ENCODE assay signal across 12 mouse cellular contexts in genomic region chr5:134671335-134672197, GRCm38 (mm10). TPM values are rescaled to one million over a fixed set of nuclear protein-coding genes. Genes with fewer than 3 reads are reported as not detected.
A peak's percentile ranks its signal among the peaks of the same experiment; 100 is the strongest.
DNase-seq lines count a peak whose midpoint lies in the region; ATAC-seq and TF ChIP-seq lines count a peak whose summit lies in the region.
"Had no signal": no experiment of that assay in that cellular context is flagged by ENCODE, and none has a peak within 500 bp of the region (broad histone marks: within the 10 kb centered on the region; RNA-seq: fewer than 3 reads in every experiment).

No protein-coding gene starts in this region.

- ATAC-seq in stomach, embryonic 14.5 days (ENCODE audit: insufficient number of reproducible peaks, insufficient read depth, low FRiP score, low read depth): no peak
- no peak for ATAC-seq in stomach, postnatal 0 days (ENCODE audit: low FRiP score, low TSS enrichment)
- no peak for ATAC-seq in monocyte, adult 5-6 weeks (replicated peaks; ENCODE audit: insufficient number of reproducible peaks, low FRiP score, low TSS enrichment, poor library complexity, severe bottlenecking)

- no peak overlapping the region for H3K4me3 ChIP-seq in stomach, embryonic 14.5 days (ENCODE audit: low read depth, low read length)
- H3K4me3 ChIP-seq in stomach, postnatal 0 days (ENCODE audit: low read depth, low read length): no peak overlapping the region
- H3K4me3 ChIP-seq in midbrain, embryonic 10.5 days: no peak overlapping the region

- no peaks in the 10 kb centered on the region for H3K9me3 ChIP-seq in stomach, embryonic 14.5 days (ENCODE audit: control insufficient read depth, low read depth, low read length)
- no peaks in the 10 kb centered on the region for H3K9me3 ChIP-seq in stomach, postnatal 0 days (ENCODE audit: control insufficient read depth, low read length)
- H3K9me3 ChIP-seq in midbrain, embryonic 10.5 days (replicated peaks): no peaks in the 10 kb centered on the region

- no peak overlapping the region for H3K9ac ChIP-seq in stomach, embryonic 14.5 days (replicated peaks; ENCODE audit: low read depth, low read length)
- no peak overlapping the region for H3K9ac ChIP-seq in stomach, postnatal 0 days (ENCODE audit: low read length)

- peaks cover 18% of the 10 kb centered on the region for H3K36me3 ChIP-seq in stomach, embryonic 14.5 days (ENCODE audit: control insufficient read depth, insufficient read depth, low read length)
- H3K36me3 ChIP-seq in stomach, postnatal 0 days (ENCODE audit: control insufficient read depth, insufficient read depth, low read length): peaks cover 3% of the 10 kb centered on the region; the same call in 1 of the 2 replicates
- peaks cover 53% of the 10 kb centered on the region for H3K36me3 ChIP-seq in midbrain, embryonic 10.5 days

- no peak overlapping the region for H3K4me2 ChIP-seq in stomach, embryonic 14.5 days (replicated peaks; ENCODE audit: low read depth, low read length)
- no peak overlapping the region for H3K4me2 ChIP-seq in stomach, postnatal 0 days (replicated peaks; ENCODE audit: low read depth)

- H3K4me1 ChIP-seq in stomach, embryonic 14.5 days (ENCODE audit: control insufficient read depth, insufficient read depth, low read length): peaks cover 10% of the 10 kb centered on the region
- peaks cover 2% of the 10 kb centered on the region; the same call in 1 of the 2 replicates for H3K4me1 ChIP-seq in stomach, postnatal 0 days (replicated peaks; ENCODE audit: control insufficient read depth, insufficient read depth)
- peaks cover 37% of the 10 kb centered on the region for H3K4me1 ChIP-seq in midbrain, embryonic 10.5 days

- peak; percentile 11 for DNase-seq in gastrocnemius, adult 18-20 months (ENCODE audit: low spot score)
- no peak for DNase-seq in gastrocnemius, adult 8-10 months (ENCODE audit: low spot score in 2 of 2)
- no peak for DNase-seq in stomach, postnatal 0 days (ENCODE audit: low spot score)
- DNase-seq in midbrain, embryonic 10.5 days (ENCODE audit: low spot score): no peak
- no peak for DNase-seq in spleen, adult 12 weeks (ENCODE audit: low spot score)
- no peak for DNase-seq in right cerebral cortex, adult 2 months (ENCODE audit: low spot score in 2 of 2)
- DNase-seq: adrenal gland, postnatal 14 days; cerebellum, adult 8-10 months; heart, postnatal 4 days; thymus, postnatal 36 days had no signal

- 72% methylated on average over 17 of the region's 17 CpGs for WGBS in stomach, embryonic 14.5 days
- WGBS in stomach, postnatal 0 days: 64% methylated on average over 17 of the region's 17 CpGs
- WGBS in midbrain, embryonic 10.5 days: 79% methylated on average over 17 of the region's 17 CpGs

- no peak for TF ChIP-seq CTCF in stomach, postnatal 0 days (IDR thresholded peaks at IDR 0.05; ENCODE audit: low read depth)

- peak overlapping the region; percentile 7; the same call in 1 of the 2 replicates for H3K27ac ChIP-seq in stomach, embryonic 14.5 days (ENCODE audit: low read length)
- no peak overlapping the region; the same call in 1 of the 2 replicates for H3K27ac ChIP-seq in stomach, postnatal 0 days (replicated peaks)
- peak overlapping the region; percentile 71 for H3K27ac ChIP-seq in midbrain, embryonic 10.5 days (replicated peaks)

- TF ChIP-seq EP300 in stomach, postnatal 0 days (optimal IDR thresholded peaks at IDR 0.05): no peak

- H3K27me3 ChIP-seq in stomach, embryonic 14.5 days (ENCODE audit: control insufficient read depth, insufficient read depth, low read length): no peaks in the 10 kb centered on the region
- H3K27me3 ChIP-seq in stomach, postnatal 0 days (ENCODE audit: control insufficient read depth, insufficient read depth, low read length): no peaks in the 10 kb centered on the region
- no peaks in the 10 kb centered on the region for H3K27me3 ChIP-seq in midbrain, embryonic 10.5 days (ENCODE audit: low read depth, poor library complexity, severe bottlenecking)

RNA-seq across cellular contexts. Expression of gene Limk1, which starts 16.8 kb away (rescaled TPM):
- total RNA-seq in gastrocnemius, adult 18-20 months (2021): 1 to 10 TPM; 1.4 to 1.8 TPM
- 1 to 10 TPM in 2 of 4 experiments, under 1 TPM in 2; 0.92 to 1.5 (median 1.2) TPM for total RNA-seq in gastrocnemius, adult 8-10 months (2022)
- 7.1 and 7.6 TPM in 2 replicates for polyA plus RNA-seq in stomach, embryonic 14.5 days (2014; fragmentation: Nextera tagmentation; extraction: Ambion mirVana)
- 1.9 and 2.2 TPM in 2 replicates for polyA plus RNA-seq in stomach, postnatal 0 days (2015; fragmentation: Nextera tagmentation; extraction: Ambion mirVana)
- polyA plus RNA-seq in midbrain, embryonic 10.5 days (2016; fragmentation: Nextera tagmentation; extraction: Ambion mirVana): 8.0 and 9.8 TPM in 2 replicates
- 5.1 to 31.9 TPM (median 6.9 TPM) in 3 replicates for total RNA-seq in monocyte, adult 5-6 weeks (2017)

RNA-seq across cellular contexts. Expression of gene Eif4h, which starts 32.3 kb away (rescaled TPM):
- total RNA-seq in gastrocnemius, adult 18-20 months (2021): 10 to 100 TPM; 84.8 to 94.1 TPM
- total RNA-seq in gastrocnemius, adult 8-10 months (2022): 10 to 100 TPM; 85.4 to 90.6 (median 87.9) TPM
- polyA plus RNA-seq in stomach, embryonic 14.5 days (2014; fragmentation: Nextera tagmentation; extraction: Ambion mirVana): 442 and 457 TPM in 2 replicates
- polyA plus RNA-seq in stomach, postnatal 0 days (2015; fragmentation: Nextera tagmentation; extraction: Ambion mirVana): 238 and 242 TPM in 2 replicates
- 537 and 556 TPM in 2 replicates for polyA plus RNA-seq in midbrain, embryonic 10.5 days (2016; fragmentation: Nextera tagmentation; extraction: Ambion mirVana)
- total RNA-seq in monocyte, adult 5-6 weeks (2017): 260 to 269 TPM (median 265 TPM) in 3 replicates

RNA-seq across cellular contexts. Expression of gene Lat2, which starts 56.7 kb away (rescaled TPM):
- under 1 TPM; 0.57 to 0.83 TPM for total RNA-seq in gastrocnemius, adult 18-20 months (2021)
- 1 to 10 TPM in 1 of 4 experiments, under 1 TPM in 2, not detected in 1; 0.59 to 1.9 (median 0.88) TPM for total RNA-seq in gastrocnemius, adult 8-10 months (2022)
- 1.2 and 1.6 TPM in 2 replicates for polyA plus RNA-seq in stomach, embryonic 14.5 days (2014; fragmentation: Nextera tagmentation; extraction: Ambion mirVana)
- polyA plus RNA-seq in stomach, postnatal 0 days (2015; fragmentation: Nextera tagmentation; extraction: Ambion mirVana): 0.99 and 1.1 TPM in 2 replicates
- polyA plus RNA-seq in midbrain, embryonic 10.5 days (2016; fragmentation: Nextera tagmentation; extraction: Ambion mirVana): 3.6 and 4.6 TPM in 2 replicates
- 191 to 217 TPM (median 196 TPM) in 3 replicates for total RNA-seq in monocyte, adult 5-6 weeks (2017)

Comparison
In these comparisons a context has a peak if more than half of its experiments do, and no peak if none do; other contexts are left out.
1. RNA of gene Lat2, which starts 56.7 kb away (total RNA-seq): 191 to 217 TPM in monocyte, adult 5-6 weeks; 0.59 to 1.9 TPM in gastrocnemius, adult 8-10 months and 0.57 to 0.83 TPM in gastrocnemius, adult 18-20 months; every median in the first group is over 10 times any median in the second.